Mouse (Mus musculus): ENCODE data around the gene Anxa5. TPM values are rescaled to one million over a fixed set of nuclear protein-coding genes. Genes with fewer than 3 reads are reported as not detected.

Anxa5 gene
- polyA plus RNA-seq (2012; rRNA removed) = 161 and 177 TPM in 2 replicates

- peak; percentile 89 for DNase-seq
- Histone ChIP-seq H3K27me3 (ENCODE audit: control insufficient read depth, insufficient read depth, low read length) (no peaks in the 10 kb centered on the region), H3K4me3 (replicated peaks; ENCODE audit: insufficient read depth, low read depth, low read length) (peak within 1 kb of the TSS; percentile 78), H3K4me1 (ENCODE audit: control insufficient read depth, insufficient read depth, low read length) (no peaks in the 10 kb centered on the region), H3K27ac (ENCODE audit: insufficient read depth, low read length) (peak within 1 kb of the TSS; percentile 24; the same call in 1 of the 2 replicates)
- peak; percentile 80 for TF ChIP-seq POLR2A (IDR thresholded peaks at IDR 0.05; ENCODE audit: borderline replicate concordance, insufficient read depth, low read length)
- peak; percentile 35; the same call in 1 of the 2 replicates for TF ChIP-seq CTCF (IDR thresholded peaks at IDR 0.05; ENCODE audit: borderline replicate concordance, insufficient read depth, low read depth, low read length)
- WGBS = under 1% methylated on average over 32 of the region's 32 CpGs
Measured at GRCm38 (mm10) chr3:36475532-36476087, at the start of gene Anxa5, which contains the start of gene 1810062G17Rik. TSS of gene Anxa5 (minus strand) at chr3:36475894. TSS of gene 1810062G17Rik (plus strand) at chr3:36475937.

- no peaks in the 10 kb centered on the region for H3K4me1 ChIP-seq (ENCODE audit: control insufficient read depth, insufficient read depth, low read length)
Measured at GRCm38 (mm10) chr3:36524466-36524865, 48.8 kb upstream of the Anxa5 start.

GRCm38 (mm10) chr3:36522137-36522536 lies 46.4 kb upstream of the Anxa5 start:
- TF ChIP-seq POLR2A (IDR thresholded peaks at IDR 0.05; ENCODE audit: borderline replicate concordance, insufficient read depth, low read length) = no peak
- TF ChIP-seq CTCF (IDR thresholded peaks at IDR 0.05; ENCODE audit: borderline replicate concordance, insufficient read depth, low read depth, low read length) = no peak
- no peak overlapping the region for H3K27ac ChIP-seq (ENCODE audit: insufficient read depth, low read length)
- no peaks in the 10 kb centered on the region for H3K4me1 ChIP-seq (ENCODE audit: control insufficient read depth, insufficient read depth, low read length)
- H3K4me3 ChIP-seq (replicated peaks; ENCODE audit: insufficient read depth, low read depth, low read length) = no peak overlapping the region
- 21% methylated on average over 4 of the region's 4 CpGs for WGBS
- no peak for DNase-seq
- no peaks in the 10 kb centered on the region; the same call in 1 of the 2 replicates for H3K27me3 ChIP-seq (ENCODE audit: control insufficient read depth, insufficient read depth, low read length)

More at GRCm38 (mm10) chr3:36524466-36524865, 48.8 kb upstream of the Anxa5 start:
- Histone ChIP-seq H3K27ac (ENCODE audit: insufficient read depth, low read length) (no peak overlapping the region), H3K4me3 (replicated peaks; ENCODE audit: insufficient read depth, low read depth, low read length) (no peak overlapping the region), H3K27me3 (ENCODE audit: control insufficient read depth, insufficient read depth, low read length) (no peaks in the 10 kb centered on the region; the same call in 1 of the 2 replicates)
- no peak for DNase-seq
- WGBS = 69% methylated on average over 3 of the region's 3 CpGs
- no peak for TF ChIP-seq POLR2A (IDR thresholded peaks at IDR 0.05; ENCODE audit: borderline replicate concordance, insufficient read depth, low read length)
- no peak for TF ChIP-seq CTCF (IDR thresholded peaks at IDR 0.05; ENCODE audit: borderline replicate concordance, insufficient read depth, low read depth, low read length)

- Histone ChIP-seq H3K4me3 (replicated peaks; ENCODE audit: insufficient read depth, low read depth, low read length) (peak within 1 kb of the TSS; percentile 12), H3K27ac (ENCODE audit: insufficient read depth, low read length) (no peak within 1 kb of the TSS), H3K27me3 (ENCODE audit: control insufficient read depth, insufficient read depth, low read length) (no peaks in the 10 kb centered on the region; the same call in 1 of the 2 replicates), H3K4me1 (ENCODE audit: control insufficient read depth, insufficient read depth, low read length) (no peaks in the 10 kb centered on the region)
- TF ChIP-seq CTCF (IDR thresholded peaks at IDR 0.05; ENCODE audit: borderline replicate concordance, insufficient read depth, low read depth, low read length) (no peak), POLR2A (IDR thresholded peaks at IDR 0.05; ENCODE audit: borderline replicate concordance, insufficient read depth, low read length) (no peak)
- under 1% methylated on average over 51 of the region's 51 CpGs for WGBS
- DNase-seq = peak; percentile 6 to 23
Measured at GRCm38 (mm10) chr3:36521073-36522060, 45.7 kb upstream of the Anxa5 start, which contains the start of gene Gm11549. TSS of gene Gm11549 (minus strand) at chr3:36521813.

GRCm38 (mm10) chr3:36516196-36516595 lies 40.5 kb upstream of the Anxa5 start:
- TF ChIP-seq CTCF (IDR thresholded peaks at IDR 0.05; ENCODE audit: borderline replicate concordance, insufficient read depth, low read depth, low read length) = no peak
- TF ChIP-seq POLR2A (IDR thresholded peaks at IDR 0.05; ENCODE audit: borderline replicate concordance, insufficient read depth, low read length) = no peak
- WGBS = 89% methylated on average over 9 of the region's 9 CpGs
- Histone ChIP-seq H3K4me1 (ENCODE audit: control insufficient read depth, insufficient read depth, low read length) (no peaks in the 10 kb centered on the region), H3K4me3 (replicated peaks; ENCODE audit: insufficient read depth, low read depth, low read length) (no peak overlapping the region), H3K27me3 (ENCODE audit: control insufficient read depth, insufficient read depth, low read length) (no peaks in the 10 kb centered on the region), H3K27ac (ENCODE audit: insufficient read depth, low read length) (no peak overlapping the region)
- DNase-seq = no peak

GRCm38 (mm10) chr3:36511491-36511890 lies 35.8 kb upstream of the Anxa5 start:
- Histone ChIP-seq H3K4me1 (ENCODE audit: control insufficient read depth, insufficient read depth, low read length) (no peaks in the 10 kb centered on the region), H3K4me3 (replicated peaks; ENCODE audit: insufficient read depth, low read depth, low read length) (no peak overlapping the region), H3K27me3 (ENCODE audit: control insufficient read depth, insufficient read depth, low read length) (no peaks in the 10 kb centered on the region), H3K27ac (ENCODE audit: insufficient read depth, low read length) (no peak overlapping the region)
- TF ChIP-seq CTCF (IDR thresholded peaks at IDR 0.05; ENCODE audit: borderline replicate concordance, insufficient read depth, low read depth, low read length) = no peak
- no peak for TF ChIP-seq POLR2A (IDR thresholded peaks at IDR 0.05; ENCODE audit: borderline replicate concordance, insufficient read depth, low read length)
- DNase-seq = no peak
- WGBS = 89% methylated on average over 6 of the region's 6 CpGs

GRCm38 (mm10) chr3:36505809-36506735 lies 30.4 kb upstream of the Anxa5 start:
- Histone ChIP-seq H3K27ac (ENCODE audit: insufficient read depth, low read length) (no peak overlapping the region), H3K4me3 (replicated peaks; ENCODE audit: insufficient read depth, low read depth, low read length) (no peak overlapping the region), H3K4me1 (ENCODE audit: control insufficient read depth, insufficient read depth, low read length) (no peaks in the 10 kb centered on the region), H3K27me3 (ENCODE audit: control insufficient read depth, insufficient read depth, low read length) (no peaks in the 10 kb centered on the region)
- WGBS = 53% methylated on average over 10 of the region's 10 CpGs
- no peak for DNase-seq
- TF ChIP-seq CTCF (IDR thresholded peaks at IDR 0.05; ENCODE audit: borderline replicate concordance, insufficient read depth, low read depth, low read length) = no peak
- no peak for TF ChIP-seq POLR2A (IDR thresholded peaks at IDR 0.05; ENCODE audit: borderline replicate concordance, insufficient read depth, low read length)
